Comparison of ENCODE assay signal across 8 mouse cellular contexts in the genomic region with DNA sequence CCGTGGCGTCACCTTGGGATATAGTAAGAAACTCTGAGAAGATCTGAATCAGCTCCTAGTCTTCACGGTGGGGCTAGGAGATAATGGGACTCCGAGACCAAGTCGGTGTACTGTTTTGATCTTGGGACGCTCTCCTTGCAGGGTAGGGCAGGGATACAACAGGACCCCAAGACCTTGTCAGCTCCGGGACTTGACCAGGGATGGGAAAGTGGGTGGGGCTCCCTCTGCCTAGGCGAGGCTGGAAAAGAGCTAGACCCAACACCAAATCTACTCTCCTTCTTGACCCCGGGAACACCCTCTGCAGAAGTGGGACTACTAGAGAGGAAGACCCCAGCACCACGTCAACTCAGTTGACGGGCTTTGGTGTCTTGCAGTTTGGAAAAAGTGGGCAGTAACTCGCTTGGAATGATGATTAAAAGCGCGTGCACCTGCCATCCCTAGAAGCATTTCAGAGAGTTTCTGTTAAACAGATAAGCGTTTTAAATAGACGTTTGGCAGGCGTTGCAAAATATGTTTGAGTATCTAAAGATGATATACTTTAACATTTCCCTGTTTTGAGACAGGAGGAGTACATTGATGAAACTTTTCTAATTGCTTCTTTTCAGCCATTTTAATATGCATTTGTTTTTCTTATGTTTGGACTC. TPM values are rescaled to one million over a fixed set of nuclear protein-coding genes. Genes with fewer than 3 reads are reported as not detected.
DNase-seq lines count a peak whose midpoint lies in the region; ATAC-seq and TF ChIP-seq lines count a peak whose summit lies in the region.

No protein-coding gene starts in this region.

- H3K36me3 ChIP-seq in forebrain, embryonic 16.5 days (ENCODE audit: control insufficient read depth, insufficient read depth), result no peaks in the 10 kb centered on the region
- no peaks in the 10 kb centered on the region; the same call in 1 of the 2 replicates for H3K36me3 ChIP-seq in limb, embryonic 14.5 days (ENCODE audit: control insufficient read depth, insufficient read depth, low read length)
- peaks cover 2% of the 10 kb centered on the region; the same call in 1 of the 2 replicates for H3K36me3 ChIP-seq in neural tube, embryonic 12.5 days

- intact Hi-C loops in heart, postnatal 25 days (cut with DNase I), result loop anchor here (2.0 kb wide), 1 partner anchor 35 kb away; no protein-coding TSS in a partner anchor

- H3K27ac ChIP-seq in forebrain, embryonic 16.5 days (ENCODE audit: low read length), result no peak overlapping the region
- no peak overlapping the region for H3K27ac ChIP-seq in limb, embryonic 14.5 days (replicated peaks; ENCODE audit: low read depth, low read length)
- no peak overlapping the region for H3K27ac ChIP-seq in neural tube, embryonic 12.5 days

- 3% methylated on average over 17 of the region's 17 CpGs for WGBS in forebrain, embryonic 16.5 days
- 3% methylated on average over 17 of the region's 17 CpGs for WGBS in limb, embryonic 14.5 days
- 4% methylated on average over 17 of the region's 17 CpGs for WGBS in neural tube, embryonic 12.5 days

- no peak for TF ChIP-seq POLR2A in limb, embryonic 14.5 days (IDR thresholded peaks at IDR 0.05; ENCODE audit: borderline replicate concordance, extremely low read depth, insufficient read depth, insufficient read length)

- peak; percentile 90 for DNase-seq in heart, adult 11 months
- no peak for DNase-seq in heart, postnatal 25 days (ENCODE audit: low spot score)
- DNase-seq in WW6 (ENCODE audit: low read depth, low spot score), result peak; percentile 45
- DNase-seq in limb, embryonic 14.5 days (ENCODE audit: low spot score), result no peak
- DNase-seq in urinary bladder, postnatal 10 days (ENCODE audit: low spot score), result no peak
- no peak for DNase-seq in urinary bladder, adult 18-20 months (ENCODE audit: low spot score in 2 of 2)

- H3K27me3 ChIP-seq in forebrain, embryonic 16.5 days (replicated peaks; ENCODE audit: control insufficient read depth, insufficient read depth, low read length), result no peaks in the 10 kb centered on the region
- H3K27me3 ChIP-seq in limb, embryonic 14.5 days (ENCODE audit: control insufficient read depth, insufficient read depth, low read length), result no peaks in the 10 kb centered on the region
- H3K27me3 ChIP-seq in neural tube, embryonic 12.5 days (replicated peaks), result no peaks in the 10 kb centered on the region

- peak overlapping the region; percentile 72 for H3K4me3 ChIP-seq in forebrain, embryonic 16.5 days (replicated peaks; ENCODE audit: low read length)
- H3K4me3 ChIP-seq in limb, embryonic 14.5 days (replicated peaks; ENCODE audit: low read length), result peak overlapping the region; percentile 79
- peak overlapping the region; percentile 79 for H3K4me3 ChIP-seq in neural tube, embryonic 12.5 days

- peak overlapping the region; percentile 49 for H3K9ac ChIP-seq in forebrain, embryonic 16.5 days (replicated peaks; ENCODE audit: low read depth, low read length)
- H3K9ac ChIP-seq in limb, embryonic 14.5 days (ENCODE audit: low read depth, low read length, severe bottlenecking), result peak overlapping the region; percentile 74
- peak overlapping the region; percentile 72 for H3K9ac ChIP-seq in neural tube, embryonic 12.5 days

- ATAC-seq in forebrain, embryonic 16.5 days, result peak; percentile 20
- no peak for ATAC-seq in limb, embryonic 14.5 days (ENCODE audit: low FRiP score, low read depth)
- ATAC-seq in neural tube, embryonic 12.5 days (ENCODE audit: low FRiP score, low read depth), result peak; percentile 54

- peak overlapping the region; percentile 93 for H3K4me2 ChIP-seq in forebrain, embryonic 16.5 days (ENCODE audit: low read length)
- H3K4me2 ChIP-seq in limb, embryonic 14.5 days (replicated peaks; ENCODE audit: low read depth, low read length, severe bottlenecking), result peak overlapping the region; percentile 85
- peak overlapping the region; percentile 95 for H3K4me2 ChIP-seq in neural tube, embryonic 12.5 days (replicated peaks)

- no peaks in the 10 kb centered on the region for H3K9me3 ChIP-seq in forebrain, embryonic 16.5 days (ENCODE audit: control insufficient read depth, low read length)
- no peaks in the 10 kb centered on the region for H3K9me3 ChIP-seq in limb, embryonic 14.5 days (ENCODE audit: control insufficient read depth, low read length)
- H3K9me3 ChIP-seq in neural tube, embryonic 12.5 days, result no peaks in the 10 kb centered on the region

- H3K4me1 ChIP-seq in forebrain, embryonic 16.5 days (replicated peaks; ENCODE audit: control insufficient read depth, insufficient read depth, low read length), result peaks cover 13% of the 10 kb centered on the region
- H3K4me1 ChIP-seq in limb, embryonic 14.5 days (ENCODE audit: control insufficient read depth, insufficient read depth, low read length), result peaks cover 13% of the 10 kb centered on the region
- peaks cover 11% of the 10 kb centered on the region for H3K4me1 ChIP-seq in neural tube, embryonic 12.5 days

RNA-seq across cellular contexts. Expression of a gene that starts 0.8 kb away (rescaled TPM):
- total RNA-seq in heart, postnatal 25 days (2021), result 1 to 10 TPM in 1 of 2 experiments, under 1 TPM in 1; 0.98 to 1.0 TPM
- 8.2 and 9.2 TPM in 2 replicates for polyA plus RNA-seq in forebrain, embryonic 16.5 days (2015; fragmentation: Nextera tagmentation; extraction: Ambion mirVana)
- 8.0 and 10.9 TPM in 2 replicates for polyA plus RNA-seq in limb, embryonic 14.5 days (2012; rRNA removed)
- 16.3 and 18.2 TPM in 2 replicates for polyA plus RNA-seq in limb, embryonic 14.5 days (2014; fragmentation: Nextera tagmentation; extraction: Ambion mirVana)
- 15.1 and 17.0 TPM in 2 replicates for polyA plus RNA-seq in neural tube, embryonic 12.5 days (2016; fragmentation: Nextera tagmentation; extraction: Ambion mirVana)

RNA-seq across cellular contexts. Expression of a gene that starts 33.3 kb away (rescaled TPM):
- 10 to 100 TPM; 21.5 to 23.1 TPM for total RNA-seq in heart, postnatal 25 days (2021)
- 17.3 and 21.7 TPM in 2 replicates for polyA plus RNA-seq in forebrain, embryonic 16.5 days (2015; fragmentation: Nextera tagmentation; extraction: Ambion mirVana)
- 7.0 and 7.8 TPM in 2 replicates for polyA plus RNA-seq in limb, embryonic 14.5 days (2012; rRNA removed)
- polyA plus RNA-seq in limb, embryonic 14.5 days (2014; fragmentation: Nextera tagmentation; extraction: Ambion mirVana), result 12.8 and 15.1 TPM in 2 replicates
- polyA plus RNA-seq in neural tube, embryonic 12.5 days (2016; fragmentation: Nextera tagmentation; extraction: Ambion mirVana), result 14.1 and 15.0 TPM in 2 replicates

RNA-seq across cellular contexts. Expression of a gene that starts 46.2 kb away (rescaled TPM):
- total RNA-seq in heart, postnatal 25 days (2021), result not detected
- not detected in 2 replicates for polyA plus RNA-seq in forebrain, embryonic 16.5 days (2015; fragmentation: Nextera tagmentation; extraction: Ambion mirVana)
- not detected in 2 replicates for polyA plus RNA-seq in limb, embryonic 14.5 days (2012; rRNA removed)
- polyA plus RNA-seq in limb, embryonic 14.5 days (2014; fragmentation: Nextera tagmentation; extraction: Ambion mirVana), result not detected in 2 replicates
- polyA plus RNA-seq in neural tube, embryonic 12.5 days (2016; fragmentation: Nextera tagmentation; extraction: Ambion mirVana), result not detected in 2 replicates

Comparison
In these comparisons a context has a peak if more than half of its experiments do, and no peak if none do; other contexts are left out.
1. DNase-seq: peak in heart, adult 11 months (single experiment) and WW6 (single experiment); none in heart, postnatal 25 days (single experiment), limb, embryonic 14.5 days (single experiment), urinary bladder, postnatal 10 days (single experiment) and urinary bladder, adult 18-20 months (0 of 2).
2. Peak in every context shown above with its lines, with median percentiles within 50 percentile points of each other: H3K4me2 ChIP-seq, H3K4me3 ChIP-seq and H3K9ac ChIP-seq.